Mouse (Mus musculus) MEL (cell line): ENCODE data around the gene Mical3. TPM values are rescaled to one million over a fixed set of nuclear protein-coding genes. Genes with fewer than 3 reads are reported as not detected.

Experiments used
- DNase-seq: peaks from one replicate; pipeline ENCODE4 v3.0.0; 2011; ENCODE audit warnings: low read depth, low spot score
- H3K27ac ChIP-seq: 2 replicates; pipeline ENCODE4 v1.5.1; 2012; ENCODE audit warnings: low read depth, mild to moderate bottlenecking, control low read depth, low read length, moderate library complexity; ENCODE audit not compliant: control insufficient read depth
- H3K27me3 ChIP-seq, 2 experiments: fragments of 150-350 bp in 1 of 2; sonication (generic) in 1 of 2; 2 replicates each; pipeline ENCODE4 v1.6.1; 2012; ENCODE audit warnings: low read length in 2 of 2, mild to moderate bottlenecking in 2 of 2, improper control_type of control experiment in 1 of 2, moderate library complexity in 1 of 2; ENCODE audit not compliant: insufficient read depth in 2 of 2, control insufficient read depth in 1 of 2
- H3K36me3 ChIP-seq, 2 experiments: 2 replicates each; pipeline ENCODE4 v1.6.1; 2012 to 2014; ENCODE audit warnings: low read length in 2 of 2, improper control_type of control experiment in 1 of 2, inconsistent platforms in 1 of 2, mild to moderate bottlenecking in 1 of 2; ENCODE audit not compliant: insufficient read depth in 2 of 2, control insufficient read depth in 1 of 2
- H3K4me1 ChIP-seq, 2 experiments: fragments of 150-350 bp in 1 of 2; sonication (generic) in 1 of 2; 2 replicates each; pipeline ENCODE4 v1.6.1; 2012; ENCODE audit warnings: low read length in 2 of 2, improper control_type of control experiment in 1 of 2, mild to moderate bottlenecking in 1 of 2; ENCODE audit not compliant: insufficient read depth in 2 of 2, control insufficient read depth in 1 of 2
- H3K4me3 ChIP-seq, 2 experiments: fragments of 150-350 bp in 1 of 2; sonication (generic) in 1 of 2; 2 replicates each; pipeline ENCODE4 v1.5.1; 2012; ENCODE audit warnings: low read depth in 2 of 2, low read length in 2 of 2, mild to moderate bottlenecking in 2 of 2, moderate library complexity in 2 of 2, control low read depth in 1 of 2, improper control_type of control experiment in 1 of 2; ENCODE audit not compliant: control insufficient read depth in 1 of 2, insufficient read depth in 1 of 2
- H3K79me2 ChIP-seq: 2 replicates; pipeline ENCODE4 v1.6.1; 2012; ENCODE audit warnings: mild to moderate bottlenecking, low read length, moderate library complexity; ENCODE audit not compliant: control insufficient read depth, poor library complexity, insufficient read depth
- H3K9ac ChIP-seq: 2 replicates; pipeline ENCODE4 v1.6.1; 2012; ENCODE audit warnings: low read depth, mild to moderate bottlenecking, control low read depth, low read length, moderate library complexity; ENCODE audit not compliant: control insufficient read depth, poor library complexity, severe bottlenecking
- H3K9me3 ChIP-seq: fragments of 150-350 bp; sonication (generic); replicated peaks from 2 replicates; pipeline ENCODE4 v1.6.1; 2012; ENCODE audit warnings: mild to moderate bottlenecking, low read length, improper control_type of control experiment, moderate library complexity; ENCODE audit not compliant: insufficient read depth
- CHD2 ChIP-seq: IDR thresholded peaks from 2 replicates; pipeline ENCODE4 v1.6.1; 2011; ENCODE audit warnings: low read length, improper control_type of control experiment
- CTCF ChIP-seq, 3 experiments: IDR thresholded peaks in 2 of 3; conservative IDR thresholded peaks in 1 of 3; 2 replicates each; pipeline ENCODE4 v1.5.1; 2011 to 2012; ENCODE audit warnings: low read length in 3 of 3, low read depth in 2 of 3, mild to moderate bottlenecking in 2 of 3, improper control_type of control experiment in 1 of 3, inconsistent platforms in 1 of 3, mixed read lengths in 1 of 3, moderate library complexity in 1 of 3; ENCODE audit not compliant: control insufficient read depth in 1 of 3, insufficient read depth in 1 of 3, poor library complexity in 1 of 3, severe bottlenecking in 1 of 3
- ELF1 ChIP-seq: IDR thresholded peaks from 2 replicates; pipeline ENCODE4 v1.6.1; 2014; ENCODE audit warnings: low read depth, mild to moderate bottlenecking, inconsistent platforms, low read length, improper control_type of control experiment, moderate library complexity
- EP300 ChIP-seq, 2 experiments: IDR thresholded peaks; 2 replicates each; pipeline ENCODE4 v1.6.1; 2011; ENCODE audit warnings: improper control_type of control experiment in 2 of 2, low read length in 2 of 2, low read depth in 1 of 2, mild to moderate bottlenecking in 1 of 2
- ETS1 ChIP-seq: IDR thresholded peaks from 2 replicates; pipeline ENCODE4 v1.6.1; 2012; ENCODE audit warnings: low read depth, mild to moderate bottlenecking, inconsistent platforms, low read length, improper control_type of control experiment, moderate library complexity
- GABPA ChIP-seq: IDR thresholded peaks from 2 replicates; pipeline ENCODE4 v1.6.1; 2012; ENCODE audit warnings: low read depth, mild to moderate bottlenecking, inconsistent platforms, low read length, improper control_type of control experiment, moderate library complexity
- GATA1 ChIP-seq: IDR thresholded peaks from 2 replicates; pipeline ENCODE4 v1.6.1; 2011; ENCODE audit warnings: low read depth, low read length, improper control_type of control experiment
- JUND ChIP-seq: IDR thresholded peaks from 2 replicates; pipeline ENCODE4 v1.6.1; 2011; ENCODE audit warnings: low read depth, mild to moderate bottlenecking, improper control_type of control experiment, low read length
- MAFK ChIP-seq: IDR thresholded peaks from 2 replicates; pipeline ENCODE4 v1.6.1; 2011; ENCODE audit warnings: low read depth, mild to moderate bottlenecking, low read length, improper control_type of control experiment, borderline replicate concordance
- MAZ ChIP-seq: IDR thresholded peaks from 2 replicates; pipeline ENCODE4 v1.6.1; 2012; ENCODE audit warnings: low read depth, mild to moderate bottlenecking, inconsistent platforms, low read length, improper control_type of control experiment
- MXI1 ChIP-seq: IDR thresholded peaks from 2 replicates; pipeline ENCODE4 v1.6.1; 2011; ENCODE audit warnings: mild to moderate bottlenecking, low read depth, low read length, improper control_type of control experiment
- MYB ChIP-seq: IDR thresholded peaks from 2 replicates; pipeline ENCODE4 v1.6.1; 2011; ENCODE audit warnings: mild to moderate bottlenecking, low read depth, low read length, improper control_type of control experiment
- MYC ChIP-seq: IDR thresholded peaks from 2 replicates; pipeline ENCODE4 v1.6.1; 2011; ENCODE audit warnings: low read depth, mild to moderate bottlenecking, low read length, improper control_type of control experiment, moderate library complexity
- NELFE ChIP-seq: IDR thresholded peaks from 2 replicates; pipeline ENCODE4 v1.6.1; 2011; ENCODE audit warnings: low read depth, low read length, improper control_type of control experiment
- RAD21 ChIP-seq: IDR thresholded peaks from 2 replicates; pipeline ENCODE4 v1.6.1; 2011; ENCODE audit warnings: mild to moderate bottlenecking, low read depth, low read length, improper control_type of control experiment
- RCOR1 ChIP-seq: IDR thresholded peaks from 2 replicates; pipeline ENCODE4 v1.6.1; 2012; ENCODE audit warnings: low read depth, mild to moderate bottlenecking, inconsistent platforms, low read length, improper control_type of control experiment
- SIN3A ChIP-seq: IDR thresholded peaks from 2 replicates; pipeline ENCODE4 v1.6.1; 2012; ENCODE audit warnings: low read length, improper control_type of control experiment, inconsistent platforms
- SMC3 ChIP-seq: IDR thresholded peaks from 2 replicates; pipeline ENCODE4 v1.6.1; 2011; ENCODE audit warnings: low read depth, low read length, improper control_type of control experiment
- TBP ChIP-seq: IDR thresholded peaks from 2 replicates; pipeline ENCODE4 v1.8.0; 2011; ENCODE audit warnings: low read depth, low read length, improper control_type of control experiment
- TCF12 ChIP-seq: IDR thresholded peaks from 2 replicates; pipeline ENCODE4 v1.6.1; 2014; ENCODE audit warnings: low read depth, mild to moderate bottlenecking, inconsistent platforms, low read length, improper control_type of control experiment, moderate library complexity
- USF2 ChIP-seq, 2 experiments: IDR thresholded peaks; 2 replicates each; pipeline ENCODE4 v1.6.1; 2011 to 2012; ENCODE audit warnings: improper control_type of control experiment in 2 of 2, low read length in 2 of 2, borderline replicate concordance in 1 of 2, inconsistent platforms in 1 of 2, low read depth in 1 of 2, mild to moderate bottlenecking in 1 of 2; ENCODE audit not compliant: insufficient read depth in 1 of 2
- ZMIZ1 ChIP-seq: IDR thresholded peaks from 2 replicates; pipeline ENCODE4 v1.6.1; 2012; ENCODE audit warnings: low read depth, mild to moderate bottlenecking, inconsistent platforms, low read length, improper control_type of control experiment, moderate library complexity
- polyA plus RNA-seq, 2 experiments: library from polyadenylated mRNA; stranded (reverse) in 1 of 2; unstranded in 1 of 2; fragments of >175 nt in 1 of 2; fragments of >200 nt in 1 of 2; gene quantifications; 2 replicates each; pipeline versions ENCODE4 v1.2.1 to v1.2.4; 2012; ENCODE audit warnings: low replicate concordance in 2 of 2, low read depth in 1 of 2; ENCODE audit not compliant: insufficient read length in 2 of 2, insufficient read depth in 1 of 2, missing spikeins in 1 of 2
- total RNA-seq: library from RNA; depleted of rRNA; stranded (reverse); fragments of 300-350 nt; gene quantifications from 2 replicates; pipeline ENCODE4 v1.2.3, GENCODE M21; 2012

The Mical3 gene
- total and polyA plus RNA-seq, 3 experiments = 19.8 to 125 (median 31.4) TPM

- no peak overlapping the region for H3K4me3 ChIP-seq
- no peaks in the 10 kb centered on the region for H3K27me3 ChIP-seq
- peaks cover 73% of the 10 kb centered on the region for H3K79me2 ChIP-seq
- TF ChIP-seq TCF12 (peak; percentile 63; the same call in 1 of the 2 replicates), RCOR1 (peak; percentile 70; the same call in 1 of the 2 replicates), SIN3A (peak; percentile 49; the same call in 1 of the 2 replicates), RAD21 (no peak), MAZ (no peak), EP300 (IDR thresholded peaks at IDR 0.05; ENCODE audit: low read depth in 1 of 2, low read length in 2 of 2) (peak; percentile 67 to 74), ETS1 (peak; percentile 82), GATA1 (peak; percentile 55; the same call in 1 of the 2 replicates)
- H3K36me3 ChIP-seq = peaks cover 7 to 69% of the 10 kb centered on the region in 2 experiments
- H3K9me3 ChIP-seq = no peaks in the 10 kb centered on the region
- no peak overlapping the region for H3K9ac ChIP-seq
- peak; percentile 71 for DNase-seq
- H3K4me1 ChIP-seq = peaks cover 23 to 74% of the 10 kb centered on the region in 2 experiments
- peak overlapping the region; percentile 41 for H3K27ac ChIP-seq
Observed at GRCm38 (mm10) chr6:121103406-121104171, 27.2 kb downstream of the Mical3 start.

GRCm38 (mm10) chr6:121102941-121103340 is 27.9 kb downstream of the Mical3 start:
- no peak for TF ChIP-seq ZMIZ1
- TF ChIP-seq TBP = no peak
- TF ChIP-seq CTCF (IDR thresholded peaks at IDR 0.05 in 2 of 3, conservative IDR thresholded peaks at IDR 0.05 in 1 of 3; ENCODE audit: control insufficient read depth in 1 of 3, insufficient read depth in 1 of 3, low read depth in 2 of 3, low read length in 3 of 3, poor library complexity in 1 of 3, severe bottlenecking in 1 of 3) = no peak
- TF ChIP-seq ELF1 = no peak
- no peak for TF ChIP-seq MYC
- TF ChIP-seq USF2 (IDR thresholded peaks at IDR 0.05; ENCODE audit: borderline replicate concordance in 1 of 2, insufficient read depth in 1 of 2, low read depth in 1 of 2, low read length in 2 of 2) = no peak
- no peak for TF ChIP-seq SIN3A
- no peak for TF ChIP-seq GABPA
- TF ChIP-seq MAZ = no peak
- no peak for TF ChIP-seq MYB
- no peak for TF ChIP-seq MXI1
- TF ChIP-seq JUND = no peak
- TF ChIP-seq RCOR1 = no peak
- no peak for TF ChIP-seq CHD2
- no peak for TF ChIP-seq SMC3
- no peak for TF ChIP-seq MAFK
- TF ChIP-seq NELFE = no peak
- Histone ChIP-seq H3K36me3 (peaks cover 7 to 69% of the 10 kb centered on the region in 2 experiments), H3K4me1 (peaks cover 30 to 78% of the 10 kb centered on the region in 2 experiments), H3K79me2 (peaks cover 70% of the 10 kb centered on the region), H3K9ac (no peak overlapping the region), H3K27me3 (no peaks in the 10 kb centered on the region), H3K27ac (no peak overlapping the region), H3K9me3 (no peaks in the 10 kb centered on the region), H3K4me3 (no peak overlapping the region)
- no peak for DNase-seq
